Mouse (Mus musculus) right cerebral cortex, postnatal 10 days (tissue): ENCODE measurements around the gene Rac2.

Source experiments
- DNase-seq, 2 experiments: peaks; one replicate each; pipeline ENCODE4 v3.0.0; 2021; ENCODE audit warnings: low spot score in 2 of 2

Rac2 gene

DNA sequence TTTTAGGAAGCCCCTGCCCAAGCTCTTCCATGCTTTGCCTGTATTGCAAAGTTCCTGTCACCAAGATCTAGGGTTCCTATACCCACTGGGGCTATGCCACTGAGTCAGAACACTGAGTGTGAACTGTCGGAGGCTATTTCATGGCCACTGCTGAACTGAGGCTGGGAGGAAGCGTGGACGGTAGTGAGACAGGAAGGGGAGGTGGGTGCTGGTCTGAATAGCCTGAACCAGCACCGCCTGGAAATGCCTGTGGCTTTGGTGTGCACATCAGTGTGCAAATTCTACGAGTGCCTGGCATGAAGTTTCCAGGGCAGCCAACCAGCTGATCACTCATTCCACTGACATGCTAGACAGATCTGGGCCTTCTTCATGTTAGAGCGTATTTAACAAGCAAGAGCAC is 50.7 kb downstream of the Rac2 start:
- DNase-seq = no peak

DNA sequence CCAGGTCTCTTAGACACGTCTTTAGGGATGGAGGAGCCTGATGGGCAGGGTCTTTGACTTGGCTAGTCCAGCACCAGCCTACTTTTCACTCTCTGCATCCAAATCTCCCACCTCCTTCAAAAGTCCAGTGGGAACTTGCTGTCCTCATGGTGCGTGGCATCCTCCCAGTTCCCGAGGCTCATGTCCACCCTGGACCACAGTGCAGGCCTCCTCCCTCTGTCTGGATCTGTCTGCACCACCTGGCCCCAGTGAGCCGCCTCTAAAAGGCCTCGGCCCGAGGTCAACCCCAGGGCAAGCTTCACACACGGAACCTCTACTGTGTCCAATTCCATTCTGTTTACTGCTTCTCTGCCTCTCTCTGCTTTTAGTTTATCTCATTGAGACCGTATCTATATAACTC is 51.3 kb downstream of the Rac2 start:
- DNase-seq = no peak

DNA sequence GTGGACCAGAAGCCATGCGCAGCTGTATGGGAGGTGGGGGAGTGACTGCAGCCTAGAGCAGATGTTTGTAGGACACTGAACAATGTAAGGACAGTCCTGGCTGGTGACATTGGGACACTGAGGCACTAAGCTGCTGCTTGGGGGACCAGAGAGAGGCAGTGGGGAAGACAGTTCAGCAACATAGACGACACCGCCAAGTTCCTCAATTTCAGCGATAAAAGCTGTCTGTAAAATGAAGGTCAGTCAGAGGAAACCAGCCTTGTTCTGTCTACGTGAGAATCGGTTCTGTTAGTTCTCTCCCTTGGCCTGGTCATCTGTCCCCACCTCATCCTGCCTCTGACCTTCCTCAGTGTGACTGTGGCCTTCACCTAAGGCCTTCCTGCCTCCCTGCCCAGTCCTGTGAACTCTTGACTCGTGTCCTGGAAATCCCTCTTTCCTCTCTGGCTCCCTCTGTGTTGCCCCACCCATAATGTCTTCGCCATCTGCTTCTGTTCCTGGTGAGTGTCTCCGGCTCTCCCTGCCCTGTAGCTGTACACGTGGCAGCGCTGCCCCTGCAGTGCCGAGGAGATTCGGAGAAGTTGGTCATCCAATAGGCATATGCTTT is 52.4 kb downstream of the Rac2 start:
- DNase-seq = no peak

DNA sequence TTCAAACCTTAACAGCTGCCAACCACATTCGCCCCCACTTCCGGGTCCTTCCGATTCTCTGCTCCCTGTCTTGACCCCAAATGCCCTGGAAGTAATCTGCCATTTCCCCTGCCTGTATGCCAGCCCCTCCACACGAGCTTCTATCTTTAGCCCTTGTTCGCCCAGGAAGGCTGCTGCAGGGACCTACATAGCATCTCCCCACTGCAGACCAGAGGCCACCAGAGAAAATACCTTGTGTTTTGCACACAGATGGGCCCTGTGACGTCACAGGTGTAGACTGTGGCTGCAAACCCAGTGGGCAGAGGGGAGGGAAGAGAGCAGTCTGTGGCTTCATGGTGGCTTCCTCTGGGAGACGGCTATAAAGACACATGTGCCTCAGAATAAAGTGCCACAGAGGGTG is 54.4 kb downstream of the Rac2 start:
- DNase-seq = no peak

DNA sequence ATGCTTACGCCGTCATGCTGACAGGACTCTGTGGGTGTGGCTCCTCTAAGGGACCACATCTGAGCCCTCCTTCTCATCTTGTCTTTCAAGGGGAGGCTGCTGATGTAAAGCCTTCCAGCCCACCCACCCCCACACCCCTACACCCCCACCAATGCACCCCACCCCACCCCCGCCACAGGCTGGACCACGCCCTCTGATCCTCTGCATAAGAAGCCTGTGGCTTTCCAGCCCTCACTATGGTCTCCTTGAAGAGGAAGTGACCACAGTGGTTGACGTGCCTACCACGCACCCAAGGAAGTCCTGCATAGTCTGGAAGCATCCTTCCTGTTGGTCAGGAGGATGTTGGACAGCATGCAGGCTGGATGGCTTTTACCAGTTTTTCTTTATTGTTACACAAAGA is 56.8 kb downstream of the Rac2 start:
- DNase-seq = no peak

DNA sequence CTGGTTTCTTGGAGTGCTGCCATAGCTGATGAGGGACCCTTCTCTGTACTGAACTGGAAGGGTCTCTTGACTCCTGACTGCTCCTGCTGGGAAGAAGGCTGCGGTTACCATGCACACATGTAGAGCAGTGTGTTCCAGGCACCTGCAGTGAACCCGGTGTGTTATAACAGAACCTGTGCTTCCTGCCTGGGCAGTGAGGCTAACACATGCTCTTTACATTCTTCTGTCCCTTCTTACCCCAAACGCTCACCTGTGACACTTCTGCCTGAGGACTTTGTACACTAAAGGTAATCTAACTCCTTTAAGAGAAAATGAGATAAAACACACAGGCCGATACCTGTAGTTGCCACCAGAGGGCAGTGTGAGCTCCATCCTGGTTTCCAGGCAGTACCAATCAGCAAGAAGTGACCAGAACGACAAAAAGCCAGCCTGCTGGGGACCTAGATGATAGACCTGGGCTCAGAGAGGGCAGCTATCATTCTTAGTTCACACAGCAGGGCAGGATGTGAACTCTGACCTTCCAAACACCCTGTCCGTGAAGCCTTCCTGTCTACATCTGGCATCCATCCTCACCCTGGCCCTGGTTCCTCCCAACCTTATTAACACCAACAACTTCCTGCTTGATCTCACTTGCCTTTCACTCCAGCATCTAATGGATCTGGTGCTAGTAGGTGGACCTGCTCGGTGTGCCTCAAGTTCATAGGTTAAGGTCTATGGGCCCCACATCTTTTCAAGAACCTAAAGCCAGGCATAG is 58.0 kb downstream of the Rac2 start:
- DNase-seq = peak; percentile 82 to 87

DNA sequence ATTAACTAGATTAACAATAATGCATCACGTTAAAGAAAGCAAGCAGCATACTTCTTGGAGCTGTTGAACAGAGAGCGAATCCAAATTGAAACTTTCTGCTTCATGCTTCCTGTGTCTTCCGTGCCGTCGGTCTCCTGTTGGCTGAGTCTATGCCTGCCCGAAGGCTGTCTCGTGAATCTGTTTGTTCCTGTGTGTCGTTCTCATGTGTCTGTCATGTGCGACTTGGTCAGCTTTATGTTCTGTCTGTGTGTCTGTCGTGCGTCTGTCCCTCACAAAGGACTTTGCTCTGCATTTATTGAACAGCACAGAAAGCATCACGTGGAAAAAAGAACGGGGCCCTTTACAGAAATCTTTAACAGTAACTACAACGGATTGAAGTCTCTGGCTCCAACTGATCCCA is 59.6 kb downstream of the Rac2 start:
- no peak for DNase-seq

DNA sequence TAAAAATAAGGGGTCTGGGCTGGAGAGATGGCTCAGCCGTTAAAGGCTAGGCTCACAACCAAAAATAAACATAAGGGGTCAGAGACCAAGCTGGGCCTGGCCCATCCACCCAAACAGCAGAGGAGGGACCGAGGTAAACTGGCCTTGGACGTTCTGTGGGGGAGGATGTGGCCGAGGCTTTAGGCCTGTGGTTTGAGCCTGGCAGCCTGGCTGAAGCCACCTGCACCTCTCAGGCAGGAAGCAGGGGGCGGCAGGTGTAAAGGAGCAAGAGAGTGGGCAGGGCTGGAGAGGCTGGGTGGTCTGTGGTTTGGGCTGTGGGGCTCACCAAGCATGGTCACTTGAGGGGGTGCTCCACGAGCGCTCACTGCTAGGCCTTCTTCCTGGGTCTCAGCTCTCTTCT is 60.6 kb downstream of the Rac2 start:
- no peak for DNase-seq

DNA sequence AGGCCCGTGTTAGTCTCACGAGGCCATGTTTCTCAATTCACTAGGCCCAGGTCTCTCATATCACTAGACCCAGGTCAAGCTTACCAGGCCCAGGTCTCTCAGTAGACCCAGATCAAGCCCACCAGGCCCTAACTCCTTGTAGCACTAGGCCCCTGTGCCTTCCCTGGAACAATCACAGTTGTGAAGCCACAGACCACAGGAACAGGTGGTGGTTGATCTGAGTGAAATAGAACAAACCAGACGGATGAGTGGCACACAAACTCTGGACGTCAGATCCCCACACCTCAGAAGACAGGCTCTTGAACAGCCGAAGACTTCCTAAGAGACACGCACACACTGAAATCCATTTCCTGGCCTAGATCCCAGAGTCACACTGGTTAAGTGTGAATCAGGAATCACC is 61.8 kb downstream of the Rac2 start:
- no peak for DNase-seq

DNA sequence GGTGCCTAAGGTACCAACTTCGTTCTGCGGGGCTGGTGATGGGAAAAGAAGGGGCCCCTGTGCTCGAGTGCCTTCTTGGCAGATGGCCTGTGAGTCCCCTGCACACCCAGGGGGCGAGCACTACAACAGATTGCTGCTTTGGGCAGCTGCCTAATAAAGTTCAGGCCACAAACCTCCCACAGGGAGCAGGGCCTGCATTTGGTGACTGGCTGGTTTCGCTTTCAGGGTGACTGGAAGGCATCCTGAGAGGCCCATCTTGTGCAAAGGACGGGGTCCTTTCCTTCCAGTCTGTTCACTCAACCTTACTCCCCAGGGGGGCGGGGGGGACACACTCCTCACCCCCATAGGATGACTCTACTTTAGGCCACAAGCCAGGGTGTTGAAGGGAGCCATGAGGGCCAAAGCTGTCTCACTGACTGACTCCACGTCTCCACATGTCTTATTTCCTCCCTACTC is 62.4 kb downstream of the Rac2 start:
- DNase-seq = no peak

DNA sequence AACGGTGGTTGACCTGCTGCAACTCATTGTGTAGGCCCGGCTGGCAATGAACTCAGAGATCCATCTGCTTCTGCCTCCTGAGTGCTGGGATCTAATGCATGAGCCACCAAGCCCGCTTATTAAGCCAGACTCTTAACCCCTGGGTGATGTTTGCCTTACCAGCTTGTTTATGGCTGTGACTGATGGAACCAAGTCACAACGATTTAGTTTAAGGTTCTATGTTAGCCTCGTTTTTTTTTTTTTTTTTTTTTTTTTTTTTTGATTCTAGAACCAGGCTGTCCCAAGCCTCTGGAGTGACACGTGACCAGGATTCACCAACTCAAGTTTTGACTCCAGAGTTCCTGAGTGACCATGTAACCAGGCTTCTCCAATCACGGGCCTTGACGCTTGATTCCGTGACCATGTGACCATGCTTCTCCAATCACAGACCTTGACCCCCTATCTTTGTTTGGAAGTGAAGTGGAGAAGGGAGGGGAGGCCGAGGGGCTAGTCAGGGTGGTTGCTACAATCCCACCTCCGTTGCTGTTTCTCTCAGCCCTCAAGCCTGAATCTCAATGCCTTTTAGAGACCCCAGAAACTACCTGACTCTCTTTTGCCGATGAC is 63.2 kb downstream of the Rac2 start:
- no peak for DNase-seq
